Mouse (Mus musculus) ES-Bruce4 (cell line): ENCODE measurements around the gene Tbxa2r.

Experiments used
- CTCF ChIP-seq: IDR thresholded peaks from one replicate; pipeline ENCODE4 v1.8.1; 2011; ENCODE audit warnings: low read depth, low read length
- EP300 ChIP-seq: IDR thresholded peaks from 2 replicates; pipeline ENCODE4 v1.6.1; 2011; ENCODE audit warnings: low read depth, low read length; ENCODE audit not compliant: insufficient read depth
- POLR2A ChIP-seq: IDR thresholded peaks from one replicate; pipeline ENCODE4 v1.8.1; 2011; ENCODE audit warnings: low read length; ENCODE audit not compliant: insufficient read depth

- no peak for TF ChIP-seq EP300
- no peak for TF ChIP-seq POLR2A
- no peak for TF ChIP-seq CTCF
These were observed 46.8 kb downstream of the Tbxa2r start for GRCm38 (mm10) chr10:81375322-81375721.
